Mouse (Mus musculus) left cerebral cortex, adult 18-20 months (tissue): ENCODE results near the gene Lypd4. TPM values are rescaled to one million over a fixed set of nuclear protein-coding genes. Genes with fewer than 3 reads are reported as not detected.
A peak's percentile ranks its signal among the peaks of the same experiment; 100 is the strongest.

Source experiments
- DNase-seq, 2 experiments: peaks; one replicate each; pipeline ENCODE4 v3.0.0; 2021 to 2022; ENCODE audit warnings: low spot score in 2 of 2, mixed read lengths in 1 of 2
- total RNA-seq, 2 experiments: library from RNA; stranded (reverse); gene quantifications; 2 replicates each; pipeline ENCODE4 v1.2.3; 2021

The Lypd4 gene
- total RNA-seq, 2 experiments from 2014 or later: not detected

DNA sequence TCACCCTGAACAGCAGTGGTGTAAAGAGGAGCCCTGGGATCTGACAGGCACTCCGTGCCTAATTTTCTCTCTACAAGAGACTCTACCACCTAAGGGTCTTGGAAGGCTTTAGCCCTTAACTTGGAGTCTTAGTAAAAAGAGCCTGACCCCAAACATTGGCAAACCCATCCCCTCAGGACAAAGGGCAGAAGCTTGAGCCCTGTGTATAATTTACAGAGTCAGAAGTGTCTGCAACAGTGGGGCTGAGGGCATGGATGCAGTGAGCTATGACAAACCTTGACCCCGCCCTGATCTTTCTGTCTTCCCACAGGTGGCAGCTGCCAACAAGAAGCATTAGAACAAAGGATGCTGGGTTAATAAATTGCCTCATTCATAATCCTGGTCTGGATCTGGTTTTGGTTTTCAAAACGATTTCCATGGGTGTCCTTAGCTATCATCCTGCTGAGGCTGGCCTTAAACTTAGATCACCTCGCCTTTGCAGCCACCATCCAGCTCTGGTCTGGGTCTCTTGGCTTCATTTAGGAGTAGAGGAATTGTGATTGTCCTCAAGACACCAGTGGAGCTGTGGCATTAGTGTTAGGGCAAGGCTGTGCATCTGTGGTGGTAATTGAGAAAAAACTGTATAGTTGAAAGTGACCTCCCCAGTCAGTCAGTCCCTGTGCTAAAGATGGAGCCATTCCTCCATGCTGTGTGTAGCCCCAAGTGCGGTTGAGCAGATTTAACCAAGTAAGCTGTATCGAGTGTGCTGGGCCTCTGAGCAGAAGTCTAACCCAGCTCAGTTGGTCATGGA, 19.9 kb upstream of the Lypd4 start:
- DNase-seq: no peak

DNA sequence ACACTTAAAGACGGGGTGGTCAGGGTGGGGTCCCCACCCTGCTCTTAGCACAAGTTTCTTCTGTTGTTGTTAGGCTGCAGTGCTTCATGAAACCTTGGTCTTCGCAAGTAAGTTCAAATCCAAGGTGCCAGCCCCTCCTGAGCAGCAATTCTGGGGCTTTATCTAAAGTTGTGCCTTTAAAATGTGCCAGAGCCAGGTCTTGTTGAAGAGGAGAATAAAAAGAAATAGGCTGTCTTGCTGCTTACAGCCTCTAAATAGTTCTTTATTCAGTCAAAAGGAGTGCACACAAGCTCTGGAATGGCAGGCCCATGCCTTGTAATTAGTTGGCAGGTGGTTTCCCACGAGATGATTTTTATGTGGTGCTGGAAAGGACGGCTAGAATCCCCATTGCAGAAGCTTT, 17.4 kb upstream of the Lypd4 start:
- DNase-seq: no peak

DNA sequence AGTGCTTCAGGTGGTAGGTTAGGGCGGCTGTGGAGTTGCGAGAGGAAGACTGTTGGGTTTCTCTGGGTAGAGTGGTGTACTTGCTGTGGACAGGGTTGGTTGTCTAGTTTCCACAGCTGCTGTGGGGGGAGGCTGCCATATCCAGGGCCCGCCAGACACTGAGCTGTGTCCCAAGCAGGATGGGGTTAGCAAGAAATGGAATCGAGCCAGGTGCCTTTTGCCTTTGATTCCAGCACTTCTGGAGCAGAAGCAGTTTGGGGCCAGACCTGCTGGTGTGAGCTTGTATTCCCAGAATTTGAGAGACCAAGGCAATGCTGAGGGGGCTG, 16.5 kb upstream of the Lypd4 start:
- no peak for DNase-seq

DNA sequence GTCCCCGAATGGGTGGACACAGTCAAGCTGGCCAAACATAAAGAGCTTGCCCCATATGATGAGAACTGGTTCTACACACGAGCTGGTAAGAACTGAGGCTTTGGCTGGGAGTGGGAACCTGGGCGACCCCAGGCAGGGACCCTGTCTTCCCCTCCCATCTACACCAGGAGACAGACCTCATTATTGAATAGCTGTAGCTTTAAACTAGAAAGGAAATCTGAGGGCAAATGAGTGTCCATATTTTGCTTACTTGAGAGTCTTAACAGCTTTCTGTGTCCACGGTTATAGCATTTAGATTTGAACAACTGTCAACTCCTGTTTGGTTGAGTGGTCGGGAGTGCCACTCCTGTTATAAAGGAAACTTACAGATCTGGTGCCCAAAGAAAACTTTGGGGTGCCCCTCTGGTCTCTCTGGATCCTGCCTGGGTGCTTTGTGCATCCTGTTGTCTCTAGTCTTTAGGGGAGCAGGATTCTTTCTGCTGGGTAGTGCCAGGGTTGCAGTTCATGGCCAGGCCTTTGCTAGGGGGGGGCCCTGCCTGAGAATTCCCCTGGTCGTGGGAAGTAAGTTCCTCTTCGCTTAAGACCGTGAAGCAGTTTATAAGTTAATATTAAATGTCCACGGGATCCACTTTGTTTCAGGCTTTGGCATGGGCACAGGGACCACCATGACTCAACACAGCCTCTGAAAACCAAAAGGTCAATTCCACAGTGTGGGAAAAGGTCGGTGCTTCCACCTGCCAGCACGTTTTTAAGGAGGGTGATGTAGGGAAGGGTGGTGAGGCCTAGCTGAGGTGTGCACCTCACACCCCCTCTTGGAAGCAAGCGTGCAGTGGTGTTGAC, 15.9 kb upstream of the Lypd4 start:
- no peak for DNase-seq

DNA sequence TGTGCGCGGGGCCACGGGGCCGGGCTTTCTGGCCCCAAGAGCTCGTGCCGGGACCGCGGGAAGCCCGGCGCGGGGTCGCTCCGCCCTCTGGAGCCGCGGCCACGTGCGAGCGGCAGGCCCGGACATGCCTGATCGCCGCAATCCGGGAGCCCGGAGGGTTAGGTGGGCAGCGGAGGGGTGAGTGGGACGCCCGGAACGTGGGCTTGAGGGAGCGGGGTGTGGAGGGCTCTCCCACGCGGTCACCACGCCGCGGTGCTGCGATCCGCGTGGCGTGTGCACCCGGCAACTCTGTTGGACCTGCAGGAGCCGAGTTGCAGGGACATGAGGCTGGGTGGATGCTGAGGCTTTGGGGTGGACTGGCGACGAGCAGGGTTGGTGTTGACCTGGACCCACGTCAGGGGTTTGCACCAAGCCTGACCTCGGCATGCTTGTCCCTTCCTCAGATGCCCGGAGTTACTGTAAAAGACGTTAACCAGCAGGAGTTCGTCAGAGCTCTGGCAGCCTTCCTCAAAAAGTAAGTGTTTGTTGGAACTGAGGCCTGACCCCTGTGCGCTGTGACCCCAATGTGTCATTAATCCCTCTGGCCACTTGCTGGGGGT, 15.1 kb upstream of the Lypd4 start:
- DNase-seq: no peak

DNA sequence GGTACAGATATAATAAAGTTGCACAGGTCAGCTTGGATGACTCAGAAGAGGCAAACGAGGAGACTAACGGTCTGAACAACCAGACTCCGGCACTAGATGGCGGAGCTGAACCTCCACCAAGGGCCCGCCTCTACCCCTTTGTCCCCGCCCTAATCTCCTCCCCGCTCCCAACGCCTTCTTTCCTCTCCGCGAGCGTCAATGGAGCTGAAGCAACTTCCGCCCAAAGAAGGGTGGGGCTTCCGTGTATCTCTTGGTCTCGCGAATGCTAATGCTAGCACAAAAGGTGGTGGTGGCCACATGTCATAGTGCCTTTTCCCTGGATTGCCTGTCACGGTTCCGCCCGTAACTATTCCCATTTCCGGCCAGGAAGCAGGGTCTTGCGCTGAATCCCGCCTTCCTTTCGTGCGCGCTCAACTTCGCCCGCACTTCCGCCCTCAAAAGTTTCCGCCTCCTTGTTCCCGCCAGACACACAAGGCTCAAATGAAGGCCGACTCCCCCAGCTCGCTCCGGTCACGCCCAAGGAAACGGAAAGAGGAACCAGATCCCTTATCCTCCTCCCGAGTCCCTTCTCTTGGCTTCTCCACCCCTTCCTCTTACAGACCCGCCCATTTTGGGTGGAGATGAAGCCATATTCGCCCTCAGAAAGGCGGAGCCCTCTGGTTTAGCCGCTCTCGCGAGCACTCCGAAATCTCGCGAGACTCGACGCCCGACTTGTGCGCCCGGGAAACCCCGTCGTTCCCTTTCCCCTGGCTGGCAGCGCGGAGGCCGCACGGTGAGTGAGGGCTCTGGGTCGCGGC, 14.4 kb upstream of the Lypd4 start, which contains the start of gene Rps19:
Gene Rps19, plus strand, starts transcription at position 476 of the 797 bp plus-strand sequence.
- peak; percentile 96 to 98 for DNase-seq

DNA sequence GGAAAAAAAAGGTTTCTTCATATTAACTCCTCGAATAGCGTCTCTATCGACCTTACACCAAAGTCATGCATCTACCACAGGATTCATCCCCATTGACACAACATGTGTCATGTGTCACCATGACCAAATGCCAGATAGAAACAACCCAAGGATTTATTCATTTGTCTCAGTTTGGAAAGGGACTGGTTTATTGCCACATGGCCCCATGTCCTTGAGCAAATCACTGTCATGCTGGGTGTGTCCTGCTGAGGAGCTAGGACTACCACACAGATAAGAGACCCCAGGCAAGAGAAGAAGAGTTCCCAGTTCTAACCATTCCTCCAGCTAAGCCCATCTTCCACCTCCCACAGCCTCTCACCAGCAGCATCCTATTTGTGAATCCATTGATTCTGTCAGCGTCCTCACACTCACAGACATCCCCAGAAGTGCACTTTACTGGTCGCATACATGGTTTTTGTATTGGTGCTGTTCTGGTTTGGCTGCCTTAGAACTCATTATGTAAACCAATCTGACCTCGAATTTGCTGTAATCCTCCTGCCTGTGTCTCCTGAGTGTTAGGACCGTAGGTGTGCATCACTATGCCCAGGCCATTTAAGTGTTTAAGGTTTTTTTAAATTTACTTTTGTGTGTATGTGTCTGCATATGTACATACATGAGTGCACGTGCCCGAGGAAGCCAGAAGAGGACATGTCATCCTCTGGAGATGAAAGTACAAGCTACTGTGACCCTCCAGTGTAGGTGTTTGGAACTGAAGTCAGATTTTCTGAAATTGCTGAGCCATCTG, 12.9 kb upstream of the Lypd4 start:
- no peak for DNase-seq

DNA sequence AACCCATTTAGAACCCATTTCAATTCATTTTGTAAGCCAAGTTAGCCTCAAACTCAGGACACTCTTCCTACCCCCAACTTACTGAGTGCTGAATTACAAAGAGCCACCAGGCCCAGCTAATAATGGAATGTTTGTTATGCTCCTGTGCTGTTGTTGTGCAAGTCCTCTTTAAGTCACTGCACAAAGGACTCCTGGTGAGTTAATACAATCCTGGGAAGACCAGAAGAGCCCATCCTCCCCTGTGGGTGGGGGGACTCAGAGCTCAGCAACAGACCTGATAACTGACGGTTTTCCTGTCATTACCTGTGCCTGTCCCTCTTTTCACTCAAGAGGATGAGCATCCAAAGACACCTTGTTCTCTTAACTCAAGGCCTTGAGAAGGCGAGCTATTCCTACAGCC, 9.9 kb upstream of the Lypd4 start:
- DNase-seq: no peak

DNA sequence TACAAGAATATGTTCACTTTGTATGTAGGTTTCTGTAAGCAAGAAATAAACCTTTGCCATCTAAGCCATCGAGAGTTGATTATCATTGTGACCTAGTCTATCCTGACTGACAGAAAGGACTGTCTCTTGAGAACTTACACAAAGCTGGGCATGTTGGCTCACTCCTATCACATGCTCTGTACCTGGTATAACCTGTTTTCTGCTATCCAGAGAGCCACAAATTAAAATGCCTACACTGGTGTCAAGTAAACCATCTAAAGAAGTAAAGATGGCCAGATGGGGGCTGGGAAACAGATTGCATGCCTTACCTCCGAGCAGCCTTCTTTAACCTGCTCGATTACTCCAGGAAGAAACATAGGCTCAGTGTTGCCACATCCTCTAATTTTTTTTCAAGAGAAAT, 7.8 kb upstream of the Lypd4 start:
- no peak for DNase-seq

DNA sequence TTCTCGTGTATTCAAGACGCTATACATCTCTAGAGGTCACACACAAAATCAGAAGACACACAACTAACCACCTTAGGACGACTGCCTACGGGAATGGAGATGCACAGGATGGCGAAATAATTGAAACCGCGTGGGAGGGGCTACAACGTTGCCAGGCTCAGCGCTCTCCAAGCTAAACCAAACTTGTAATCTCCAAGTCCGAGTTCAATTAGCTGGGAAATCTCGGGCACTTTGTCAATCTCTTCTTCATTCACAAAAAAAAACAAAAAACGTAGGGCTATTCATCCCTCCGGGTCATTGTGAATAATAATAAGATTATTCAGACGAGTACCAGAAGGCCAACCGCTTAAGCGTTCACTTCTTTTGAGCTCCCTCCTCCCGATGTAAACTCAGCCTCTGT, 661 bp downstream of the Lypd4 start:
- no peak for DNase-seq

DNA sequence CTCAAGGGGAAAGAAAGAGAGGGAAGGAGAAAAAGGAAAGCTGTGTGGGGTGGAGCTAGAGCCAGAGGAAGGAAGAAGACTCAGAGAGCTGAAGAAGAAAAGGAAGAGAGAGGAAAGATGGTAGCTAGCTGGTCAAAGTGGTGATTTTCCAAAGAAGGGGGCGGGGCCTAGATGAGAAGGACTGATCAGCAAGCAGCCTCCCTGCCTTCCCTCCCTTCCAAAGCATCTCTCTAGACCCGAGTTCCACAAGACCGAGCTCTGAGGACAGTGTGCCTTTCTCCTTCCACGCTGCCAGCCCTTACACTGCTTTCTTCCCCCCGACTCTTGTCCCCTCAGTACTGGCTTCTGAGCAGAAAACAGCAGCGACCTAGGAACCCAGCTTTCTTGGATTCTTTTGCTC, 5.6 kb downstream of the Lypd4 start:
- DNase-seq: no peak

DNA sequence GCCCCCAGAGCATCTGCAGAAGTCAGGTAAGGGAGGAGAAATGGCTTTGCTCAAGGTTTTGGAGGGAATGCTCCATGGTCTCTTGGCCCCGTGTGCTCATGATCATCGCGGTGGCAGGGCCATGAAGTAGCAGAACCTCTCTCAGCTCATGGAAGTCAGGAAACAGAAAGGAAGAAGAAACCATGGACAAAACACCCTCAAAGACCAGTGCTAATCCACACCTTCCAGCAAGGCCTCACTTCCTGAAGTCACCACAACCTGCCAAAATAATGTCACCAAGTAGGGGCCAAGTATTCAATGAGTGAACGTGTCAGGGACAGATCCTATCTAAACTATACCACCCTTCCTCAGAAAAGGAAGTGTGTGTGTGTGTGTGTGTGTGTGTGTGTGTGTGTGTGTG, 6.9 kb downstream of the Lypd4 start:
- DNase-seq: no peak

DNA sequence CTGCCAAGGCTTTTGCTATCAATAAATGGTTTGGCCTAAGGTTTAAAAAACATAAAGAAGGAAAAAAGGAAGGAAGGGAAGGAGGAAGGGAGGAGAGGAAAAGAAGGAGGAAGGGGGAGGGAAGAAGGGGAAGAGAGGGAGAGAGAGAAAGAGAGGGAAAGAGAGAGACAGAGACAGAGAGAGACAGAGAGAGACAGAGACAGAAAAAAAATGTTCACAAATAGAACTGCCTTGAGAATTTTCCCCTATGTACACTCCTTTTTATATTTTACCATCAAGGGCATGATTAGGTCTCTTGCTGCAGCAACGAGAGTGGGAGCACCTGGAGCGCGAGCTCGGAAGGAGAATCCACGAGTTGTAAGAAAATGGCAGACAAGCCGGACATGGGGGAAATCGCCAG, 7.8 kb downstream of the Lypd4 start, which contains the start of gene Gm9844:
Gene Gm9844, plus strand, starts transcription at position 301 of the 400 bp plus-strand sequence.
- DNase-seq: no peak

DNA sequence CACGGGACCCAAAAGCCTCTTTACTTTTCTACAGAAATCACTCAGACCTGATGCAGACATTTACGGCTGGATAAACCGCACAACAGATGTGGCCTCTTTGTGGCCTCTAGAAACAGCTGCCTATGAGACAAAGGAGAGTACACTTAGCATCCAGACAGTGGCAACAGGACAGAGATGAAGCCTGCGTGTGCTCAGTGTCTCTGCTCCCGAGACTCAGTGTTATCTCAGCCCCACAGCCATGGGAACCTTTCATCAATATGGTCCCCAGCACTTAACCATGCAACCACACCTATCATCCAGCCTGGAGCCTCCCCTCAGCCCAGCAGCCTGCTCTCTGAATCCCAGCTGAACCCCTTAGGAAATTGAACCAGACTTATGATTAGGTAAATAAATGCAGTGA, 10.5 kb downstream of the Lypd4 start:
- no peak for DNase-seq

DNA sequence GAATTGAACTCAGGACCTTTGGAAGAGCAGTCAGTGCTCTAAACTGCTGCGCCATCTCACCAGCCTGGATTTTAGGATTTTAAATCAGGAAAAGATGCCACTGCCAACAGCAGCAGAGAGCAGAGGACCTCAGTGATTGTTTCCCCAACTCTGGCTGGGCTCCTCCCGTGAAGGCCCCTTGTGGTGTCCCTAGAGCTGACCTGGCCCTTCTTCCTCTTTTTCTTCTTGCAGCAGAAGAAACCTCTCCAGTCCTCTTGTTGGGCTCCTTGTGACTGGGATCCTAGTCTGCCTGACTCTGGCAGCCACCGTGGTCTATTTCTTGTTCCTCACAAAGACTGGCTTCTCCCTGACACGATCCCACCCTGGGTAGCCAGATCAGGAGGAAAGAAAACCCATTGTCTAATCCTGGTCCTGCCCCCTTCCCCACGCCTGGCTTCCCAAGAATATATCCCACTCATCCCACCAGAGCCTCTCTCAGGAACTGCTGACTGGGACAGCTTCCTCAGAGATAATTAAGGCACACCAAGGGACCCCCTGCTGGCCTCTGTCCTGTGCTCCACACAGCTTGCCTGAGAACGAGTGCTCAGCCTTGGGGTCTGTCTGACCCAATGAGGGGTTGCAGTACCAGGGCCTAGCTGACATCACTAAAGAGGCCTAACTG, 13.2 kb downstream of the Lypd4 start:
- no peak for DNase-seq

DNA sequence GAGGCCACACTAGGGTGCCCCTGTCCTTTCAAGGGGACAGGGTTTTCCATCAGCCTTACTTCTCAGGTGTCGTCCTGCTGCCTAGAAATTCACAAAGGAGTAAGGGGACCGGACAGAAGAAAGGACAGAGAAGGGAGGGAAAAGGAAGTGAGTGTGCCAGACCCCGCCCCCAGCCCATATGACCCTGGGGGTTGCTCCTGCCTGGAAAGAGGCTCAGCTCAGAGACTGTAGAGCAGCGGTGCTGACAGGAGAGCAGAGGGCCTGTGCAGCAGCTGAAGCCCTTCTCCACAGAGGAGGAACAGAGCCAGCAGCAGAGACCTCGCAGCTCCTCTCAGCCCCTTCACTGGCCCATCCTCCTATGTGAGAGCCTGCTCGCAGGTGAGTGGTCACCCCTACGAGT, 16.0 kb downstream of the Lypd4 start:
- DNase-seq: no peak

DNA sequence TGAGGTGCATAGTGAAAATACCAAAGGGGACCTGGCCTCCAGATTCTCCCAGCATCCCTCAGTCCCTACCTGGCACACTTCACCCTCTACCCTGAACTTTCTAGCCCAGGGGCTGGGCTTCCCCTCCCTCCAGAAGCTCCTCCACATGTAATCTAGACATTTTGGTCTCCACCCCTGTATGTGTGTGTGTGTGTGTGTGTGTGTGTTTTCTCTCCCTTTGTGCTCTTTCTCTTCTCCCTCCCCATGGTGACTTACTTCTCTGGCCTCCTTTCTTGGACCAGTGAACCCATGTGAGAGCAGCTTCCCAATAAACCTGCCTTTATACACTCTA, 16.5 kb downstream of the Lypd4 start:
- no peak for DNase-seq

DNA sequence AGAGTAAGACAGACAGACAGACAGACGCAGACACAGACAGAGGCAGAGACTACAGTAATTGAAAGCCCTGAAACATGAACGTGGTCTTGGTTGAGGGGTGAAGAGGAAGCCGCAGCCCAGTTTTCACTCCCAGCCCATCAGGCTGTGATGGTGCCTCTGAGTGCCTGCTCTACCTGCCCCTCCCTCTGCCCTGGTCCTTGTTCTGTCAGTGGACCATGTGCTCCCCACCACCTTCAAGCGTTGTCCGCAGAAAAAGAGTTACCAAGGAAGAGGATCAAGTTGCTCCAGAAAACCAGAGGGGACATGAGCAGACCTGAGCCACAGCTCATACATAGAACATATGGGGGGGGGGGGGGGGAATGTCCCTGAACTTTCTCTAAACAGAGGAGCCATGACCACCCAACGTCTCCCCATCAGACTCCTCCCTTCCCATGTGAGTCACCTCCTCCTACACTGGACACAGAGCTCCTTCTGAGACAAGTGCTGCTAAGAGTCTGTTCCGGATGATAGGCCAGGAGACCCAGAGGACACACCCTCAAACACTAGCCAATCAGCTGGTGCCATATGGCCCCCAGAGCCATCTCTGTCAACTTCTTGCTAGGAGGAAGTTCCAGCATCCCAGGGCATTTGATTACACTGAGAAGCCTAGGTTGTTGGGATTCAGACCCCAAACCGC, 17.0 kb downstream of the Lypd4 start:
- no peak for DNase-seq

DNA sequence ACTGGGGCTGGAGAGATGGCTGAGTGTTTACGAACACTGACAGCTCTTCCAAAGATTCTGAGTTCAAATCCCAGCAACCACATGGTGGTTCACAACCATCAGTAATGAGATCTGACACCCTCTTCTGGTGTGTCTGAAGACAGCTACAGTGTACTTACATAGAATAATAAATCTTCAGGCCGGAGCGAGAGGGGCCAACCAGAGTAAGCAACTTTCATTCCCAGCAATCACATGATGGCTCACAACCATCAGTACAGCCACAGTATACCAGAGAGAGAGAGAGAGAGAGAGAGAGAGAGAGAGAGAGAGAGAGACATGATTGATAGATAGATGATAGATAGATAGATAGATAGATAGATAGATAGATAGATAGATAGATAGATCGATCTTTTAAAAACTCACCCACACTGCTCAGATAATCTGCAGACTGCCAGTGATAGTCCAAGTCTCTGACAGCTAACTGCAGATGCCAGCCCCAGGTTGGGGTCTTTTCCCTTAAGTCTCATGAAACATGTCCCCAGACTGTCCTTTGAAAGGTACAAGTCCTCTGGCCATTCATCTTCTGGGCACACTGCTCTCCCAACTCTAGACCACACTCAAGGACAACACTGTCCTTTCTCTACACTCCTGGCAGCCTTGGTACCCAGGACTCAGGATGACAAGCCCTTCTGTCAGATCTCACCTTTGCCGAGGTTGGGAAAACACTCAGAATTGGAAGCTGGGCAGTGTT, 18.0 kb downstream of the Lypd4 start:
- no peak for DNase-seq
